Mouse (Mus musculus) testis, postnatal 14 days (tissue): ENCODE measurements around the gene Gm15557.

Source experiments
- DNase-seq: peaks from one replicate; pipeline ENCODE4 v3.0.0; 2021; ENCODE audit warnings: low spot score

Gm15557 gene

DNA sequence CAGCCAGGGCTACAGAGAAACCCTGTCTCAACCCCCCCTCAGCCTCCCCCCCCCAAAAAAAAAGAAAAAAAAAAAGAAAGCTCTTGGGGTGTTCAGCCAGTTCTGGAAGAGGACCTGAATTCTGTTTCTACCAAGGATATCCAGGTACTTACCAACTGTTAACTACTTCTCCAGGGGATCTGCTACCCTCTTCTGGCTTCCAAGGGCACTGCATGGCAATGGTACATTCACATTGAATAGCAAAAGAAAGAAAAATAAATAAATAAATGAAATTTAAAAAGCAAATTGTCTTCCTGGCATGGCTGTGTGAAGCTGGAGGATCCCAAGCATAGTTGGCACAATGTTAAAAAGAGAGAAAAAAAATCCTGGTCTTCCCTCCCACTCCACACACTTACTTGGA, 11.5 kb downstream of the Gm15557 start:
- DNase-seq, result no peak

- peak; percentile 92 for DNase-seq
These were observed 15.9 kb downstream of the Gm15557 start, which contains the start of gene Cep250 for GRCm38 (mm10) chr2:155956134-155957059. Gene Cep250, plus strand, starts transcription at chr2:155956458.

- no peak for DNase-seq
These were observed 19.5 kb downstream of the Gm15557 start for GRCm38 (mm10) chr2:155959981-155960380.

GRCm38 (mm10) chr2:155961862-155962261, 21.3 kb downstream of the Gm15557 start:
- DNase-seq, result no peak

GRCm38 (mm10) chr2:155962991-155963390, 22.5 kb downstream of the Gm15557 start:
- DNase-seq, result no peak

DNA sequence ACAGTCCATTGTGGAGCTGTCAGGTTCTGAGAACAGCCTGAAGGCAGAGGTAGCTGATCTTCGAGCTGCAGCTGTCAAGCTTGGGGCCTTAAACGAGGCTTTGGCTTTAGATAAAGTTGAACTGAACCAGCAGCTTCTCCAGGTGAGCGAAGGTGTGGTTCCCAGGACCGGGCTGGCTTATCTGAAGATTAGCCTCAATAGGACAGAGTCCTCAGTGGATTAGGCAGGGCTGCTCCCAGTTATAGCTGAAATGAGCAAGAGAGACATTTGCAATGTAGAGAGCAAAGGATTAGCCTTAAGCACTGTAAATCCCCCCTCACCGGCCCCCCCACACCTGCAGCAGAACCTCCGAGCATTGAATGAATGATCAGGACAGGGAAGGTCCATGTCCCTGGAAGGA, 32.8 kb downstream of the Gm15557 start:
- no peak for DNase-seq

DNA sequence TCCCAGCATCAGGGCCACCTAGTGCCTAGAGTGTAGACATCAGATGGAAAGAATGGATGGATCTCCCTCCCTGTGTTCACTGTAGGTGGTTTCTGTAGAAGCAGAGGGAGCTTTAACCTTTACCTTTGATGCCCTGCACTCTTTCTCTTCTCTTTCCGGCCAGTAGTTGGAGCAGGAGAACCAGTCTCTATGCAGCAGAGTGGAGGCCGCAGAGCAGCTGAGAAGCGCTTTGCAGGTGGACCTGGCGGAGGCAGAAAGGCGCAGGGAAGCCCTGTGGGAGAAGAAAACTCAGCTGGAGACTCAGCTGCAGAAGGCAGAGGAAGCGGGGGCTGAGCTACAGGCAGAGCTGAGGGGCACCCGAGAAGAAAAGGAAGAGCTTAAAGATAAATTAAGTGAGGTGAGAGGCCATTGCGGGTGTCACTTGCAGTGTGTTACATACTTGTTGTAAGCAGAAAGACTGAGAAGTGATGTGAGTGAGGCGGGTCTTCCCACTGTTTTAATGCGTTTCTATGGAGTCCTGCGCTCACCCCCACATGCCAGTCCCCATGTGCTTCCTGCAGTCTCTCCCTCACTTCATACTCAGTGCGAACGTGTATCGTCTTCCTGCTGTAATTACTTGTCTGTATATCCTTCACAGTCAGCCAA, 33.7 kb downstream of the Gm15557 start:
- DNase-seq, result no peak

GRCm38 (mm10) chr2:155979328-155979991, 38.9 kb downstream of the Gm15557 start:
- DNase-seq, result no peak

GRCm38 (mm10) chr2:155985776-155986175, 45.2 kb downstream of the Gm15557 start:
- no peak for DNase-seq

DNA sequence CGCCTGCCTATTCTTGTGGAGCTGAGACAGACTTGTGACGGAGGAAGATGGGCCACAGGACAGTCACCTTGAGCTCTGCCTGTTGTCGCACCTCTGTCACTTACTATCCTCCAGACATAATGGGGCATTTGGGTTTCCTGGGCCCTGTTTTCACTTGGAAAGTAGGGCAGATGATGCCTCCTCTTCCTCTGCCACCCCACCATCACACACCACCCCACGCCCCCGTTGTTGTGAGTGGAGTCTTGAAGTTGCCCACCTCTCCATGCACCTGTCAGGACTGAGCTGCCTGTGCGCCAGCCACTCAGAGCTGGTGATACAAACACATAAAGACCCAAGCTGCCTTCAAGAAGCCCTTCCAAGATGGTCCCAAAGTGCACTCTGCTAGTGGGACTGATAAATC, 46.6 kb downstream of the Gm15557 start:
- DNase-seq, result no peak

GRCm38 (mm10) chr2:155989085-155989484, 48.6 kb downstream of the Gm15557 start:
- DNase-seq, result no peak

DNA sequence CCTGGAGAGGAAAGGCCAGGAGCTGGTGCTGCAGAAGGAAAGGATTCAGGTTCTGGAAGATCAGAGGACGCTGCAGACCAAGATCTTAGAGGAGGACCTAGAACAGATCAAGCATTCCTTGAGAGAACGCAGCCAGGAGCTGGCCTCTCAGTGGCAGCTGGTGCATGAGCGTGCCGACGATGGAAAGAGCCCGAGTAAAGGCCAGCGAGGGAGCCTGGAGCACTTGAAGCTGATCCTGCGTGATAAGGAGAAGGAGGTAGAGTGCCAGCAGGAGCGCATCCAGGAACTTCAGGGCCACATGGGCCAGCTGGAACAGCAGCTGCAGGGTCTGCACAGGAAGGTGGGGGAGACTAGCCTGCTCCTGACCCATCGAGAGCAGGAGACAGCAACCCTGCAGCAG, 50.6 kb downstream of the Gm15557 start:
- peak; percentile 31 for DNase-seq

GRCm38 (mm10) chr2:155991863-155992321, 51.4 kb downstream of the Gm15557 start:
- no peak for DNase-seq
